Mouse (Mus musculus) liver, embryonic 13.5 days (tissue): ENCODE data around the gene Atp6v1b1. TPM values are rescaled to one million over a fixed set of nuclear protein-coding genes. Genes with fewer than 3 reads are reported as not detected.

Experiments
- ATAC-seq: fragments of 200-750 bp; cut with Nextera tagmentation; 2 replicates; pipeline ENCODE4 v1.8.0; 2017; ENCODE audit warnings: low read depth, mild to moderate bottlenecking, moderate number of reproducible peaks, moderate library complexity
- DNase-seq: peaks from one replicate; pipeline ENCODE4 v3.0.0; 2022
- H3K27ac ChIP-seq: fragments of 300-500 bp; sonication (generic); 2 replicates; pipeline ENCODE4 v1.5.1; 2015; ENCODE audit warnings: moderate library complexity, mild to moderate bottlenecking, inconsistent platforms
- H3K27me3 ChIP-seq: fragments of 300-500 bp; sonication (generic); 2 replicates; pipeline ENCODE4 v1.6.1; 2015; ENCODE audit warnings: mild to moderate bottlenecking, inconsistent platforms
- H3K36me3 ChIP-seq: fragments of 300-500 bp; sonication (generic); 2 replicates; pipeline ENCODE4 v1.6.1; 2015; ENCODE audit warnings: mild to moderate bottlenecking, inconsistent platforms
- H3K4me1 ChIP-seq: fragments of 300-500 bp; sonication (generic); replicated peaks from 2 replicates; pipeline ENCODE4 v1.6.1; 2015; ENCODE audit warnings: inconsistent platforms
- H3K4me2 ChIP-seq: fragments of 300-500 bp; sonication (generic); 2 replicates; pipeline ENCODE4 v1.6.1; 2015; ENCODE audit warnings: inconsistent platforms, mild to moderate bottlenecking, moderate library complexity
- H3K4me3 ChIP-seq: fragments of 300-500 bp; sonication (generic); replicated peaks from 2 replicates; pipeline ENCODE4 v1.5.1; 2015; ENCODE audit warnings: mild to moderate bottlenecking, inconsistent platforms
- H3K9ac ChIP-seq: fragments of 300-500 bp; sonication (generic); 2 replicates; pipeline ENCODE4 v1.6.1; 2015; ENCODE audit warnings: mild to moderate bottlenecking, inconsistent platforms
- H3K9me3 ChIP-seq: fragments of 300-500 bp; sonication (generic); replicated peaks from 2 replicates; pipeline ENCODE4 v1.6.1; 2016; ENCODE audit warnings: inconsistent platforms
- WGBS: fragments of 180-500 bp; shearing (Covaris S2); methylation state at CpG from one replicate; pipeline ENCODE4 v1.1.7; 2015; ENCODE audit not compliant: insufficient replicate concordance; 5-methylcytosine and 5-hydroxymethylcytosine counted together
- polyA plus RNA-seq: library from polyadenylated mRNA; unstranded; fragments of >200 nt; fragmentation: Nextera tagmentation; extraction: Ambion mirVana; gene quantifications from 2 replicates; pipeline ENCODE4 v1.2.1, GENCODE M21; 2015

Atp6v1b1 gene
- polyA plus RNA-seq, 1 experiment from 2014 or later: not detected

DNA sequence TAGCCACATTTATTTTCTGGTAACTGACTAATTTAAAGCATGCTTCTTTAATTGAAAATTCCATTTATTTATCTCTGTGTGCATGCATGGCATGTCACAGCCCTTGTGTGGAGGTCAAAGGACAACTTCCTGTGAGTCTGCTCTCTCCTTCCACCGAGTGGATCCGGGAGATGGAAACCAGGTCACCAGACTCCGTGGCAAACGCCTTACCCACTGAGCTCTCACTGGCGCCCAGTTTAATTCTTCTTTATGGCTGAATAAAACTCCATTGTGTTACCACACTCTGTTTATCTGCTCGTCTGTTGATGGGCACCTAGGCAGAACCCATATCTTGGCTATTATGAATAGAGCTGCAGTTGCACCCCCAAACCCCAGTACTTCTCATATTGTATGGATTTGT, 20.3 kb upstream of the Atp6v1b1 start:
- H3K4me3 ChIP-seq: no peak overlapping the region
- H3K9ac ChIP-seq: no peak overlapping the region
- no peak for DNase-seq
- 15% methylated on average over 6 of the region's 6 CpGs for WGBS
- no peaks in the 10 kb centered on the region for H3K36me3 ChIP-seq
- no peaks in the 10 kb centered on the region for H3K4me1 ChIP-seq
- no peak overlapping the region for H3K27ac ChIP-seq
- no peak overlapping the region for H3K4me2 ChIP-seq
- no peaks in the 10 kb centered on the region for H3K9me3 ChIP-seq
- peaks cover 69% of the 10 kb centered on the region for H3K27me3 ChIP-seq
- no peak for ATAC-seq

- no peaks in the 10 kb centered on the region for H3K4me1 ChIP-seq
- WGBS: 26% methylated on average over 4 of the region's 4 CpGs
- peaks cover 36% of the 10 kb centered on the region for H3K27me3 ChIP-seq
- no peak overlapping the region for H3K9ac ChIP-seq
- no peaks in the 10 kb centered on the region for H3K36me3 ChIP-seq
- no peak for ATAC-seq
- no peaks in the 10 kb centered on the region for H3K9me3 ChIP-seq
- H3K4me2 ChIP-seq: no peak overlapping the region
- no peak overlapping the region for H3K27ac ChIP-seq
- H3K4me3 ChIP-seq: no peak overlapping the region
- no peak for DNase-seq
Measured at GRCm38 (mm10) chr6:83727178-83727577, 15.6 kb upstream of the Atp6v1b1 start.

- 76% methylated on average over 3 of the region's 3 CpGs for WGBS
- no peak for ATAC-seq
- Histone ChIP-seq H3K4me3 (no peak overlapping the region), H3K4me1 (no peaks in the 10 kb centered on the region), H3K9ac (no peak overlapping the region), H3K36me3 (no peaks in the 10 kb centered on the region), H3K4me2 (no peak overlapping the region), H3K27ac (no peak overlapping the region), H3K9me3 (no peaks in the 10 kb centered on the region), H3K27me3 (peaks cover 25% of the 10 kb centered on the region)
- peak; percentile 18 for DNase-seq
Measured at GRCm38 (mm10) chr6:83728488-83728887, 14.3 kb upstream of the Atp6v1b1 start.

DNA sequence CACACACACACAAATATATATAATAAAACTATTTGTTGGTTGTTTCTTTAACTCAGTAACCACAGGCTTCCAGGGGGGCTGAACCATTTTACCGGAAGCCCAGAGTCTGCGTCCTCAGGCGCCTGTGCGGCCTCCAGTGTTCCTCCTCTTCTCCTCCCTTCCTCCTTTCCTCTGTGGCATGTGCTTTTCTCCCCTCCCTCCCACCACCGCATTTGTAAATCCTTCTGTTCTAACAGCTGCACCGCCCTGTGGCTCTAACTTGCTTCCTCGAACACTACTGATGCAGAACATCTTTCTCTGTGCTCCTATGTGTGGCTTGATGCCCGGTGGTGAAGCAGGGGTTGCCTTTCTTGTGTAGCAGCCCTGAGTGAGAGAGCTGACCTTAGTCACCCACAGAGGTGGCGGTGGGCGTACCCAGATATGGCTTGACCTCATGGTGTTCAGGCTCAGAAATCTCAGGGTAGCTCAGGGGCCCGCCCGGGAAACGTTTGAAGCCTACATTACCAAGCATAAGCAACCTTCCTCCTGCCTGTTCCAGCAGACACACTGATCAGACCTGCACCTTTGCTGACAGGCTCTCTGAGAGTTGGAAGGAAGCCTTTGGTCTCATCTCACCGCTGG, 13.3 kb upstream of the Atp6v1b1 start:
- DNase-seq: no peak
- peaks cover 23% of the 10 kb centered on the region; the same call in 1 of the 2 replicates for H3K27me3 ChIP-seq

DNA sequence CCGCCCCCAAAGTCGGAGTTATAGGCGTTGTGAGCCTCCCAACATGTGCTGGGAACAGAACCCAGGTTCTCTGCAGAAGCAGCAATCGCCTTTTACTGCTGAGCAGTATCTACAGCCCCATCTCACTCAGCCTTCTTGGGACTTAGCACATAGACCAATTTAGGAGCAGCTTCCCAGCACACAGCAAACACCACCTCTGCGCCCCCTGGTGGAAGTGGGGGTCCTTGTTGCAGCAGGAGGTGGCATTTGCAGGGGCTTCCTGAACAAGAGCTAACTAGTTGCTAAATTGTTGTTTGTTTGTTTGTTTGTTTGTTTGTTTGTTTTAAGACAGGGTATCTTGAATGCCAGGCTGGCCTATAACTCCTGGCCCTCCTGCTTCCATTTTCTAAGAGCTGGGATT, 11.7 kb upstream of the Atp6v1b1 start:
- 16% methylated on average over 5 of the region's 5 CpGs for WGBS
- Histone ChIP-seq H3K36me3 (no peaks in the 10 kb centered on the region), H3K4me3 (no peak overlapping the region), H3K27me3 (0 out of 2 replicates have a peak, but pooled peaks cover 18% of the 10 kb centered on the region), H3K4me2 (no peak overlapping the region), H3K4me1 (no peaks in the 10 kb centered on the region), H3K9ac (no peak overlapping the region), H3K27ac (no peak overlapping the region), H3K9me3 (no peaks in the 10 kb centered on the region)
- DNase-seq: peak; percentile 28
- no peak for ATAC-seq

More for the DNA sequence above, 13.3 kb upstream of the Atp6v1b1 start:
- WGBS: 49% methylated on average over 14 of the region's 14 CpGs
- no peaks in the 10 kb centered on the region for H3K36me3 ChIP-seq
- no peak overlapping the region for H3K4me2 ChIP-seq
- no peaks in the 10 kb centered on the region for H3K9me3 ChIP-seq
- H3K9ac ChIP-seq: no peak overlapping the region
- no peak for ATAC-seq
- no peak overlapping the region for H3K27ac ChIP-seq
- no peaks in the 10 kb centered on the region for H3K4me1 ChIP-seq
- no peak overlapping the region for H3K4me3 ChIP-seq

- no peak for DNase-seq
- no peaks in the 10 kb centered on the region for H3K4me1 ChIP-seq
- H3K9ac ChIP-seq: no peak overlapping the region
- H3K27ac ChIP-seq: no peak overlapping the region
- no peak overlapping the region for H3K4me3 ChIP-seq
- ATAC-seq: no peak
- 26% methylated on average over 13 of the region's 13 CpGs for WGBS
- 0 out of 2 replicates have a peak, but pooled peaks cover 8% of the 10 kb centered on the region for H3K27me3 ChIP-seq
- H3K9me3 ChIP-seq: no peaks in the 10 kb centered on the region
- H3K4me2 ChIP-seq: no peak overlapping the region
- no peaks in the 10 kb centered on the region for H3K36me3 ChIP-seq
Measured at GRCm38 (mm10) chr6:83737311-83737710, 5.5 kb upstream of the Atp6v1b1 start.

DNA sequence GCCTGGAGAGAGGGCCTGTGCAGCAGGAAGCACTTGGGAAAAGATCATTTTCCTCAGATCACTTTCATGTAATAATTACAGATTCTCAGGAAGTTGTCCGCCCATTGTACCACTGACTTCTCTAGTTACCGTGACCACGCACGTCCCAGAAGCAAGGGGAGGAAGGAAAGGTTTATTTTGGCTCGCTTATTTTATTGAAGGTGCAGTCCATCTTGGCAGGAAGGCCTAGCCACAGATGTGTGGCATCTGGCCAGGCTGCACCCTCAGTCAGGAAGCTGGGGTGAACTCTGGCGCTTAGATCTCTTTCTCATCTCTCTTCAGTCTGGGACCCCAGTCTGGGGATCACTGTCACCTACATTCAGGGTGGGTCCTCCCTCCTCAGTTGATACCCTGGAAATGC, 4.2 kb upstream of the Atp6v1b1 start:
- 37% methylated on average over 6 of the region's 6 CpGs for WGBS
- Histone ChIP-seq H3K9me3 (no peaks in the 10 kb centered on the region), H3K4me2 (no peak overlapping the region), H3K4me3 (no peak overlapping the region), H3K27ac (no peak overlapping the region), H3K4me1 (peaks cover under 1% of the 10 kb centered on the region), H3K9ac (no peak overlapping the region), H3K27me3 (0 out of 2 replicates have a peak, but pooled peaks cover 8% of the 10 kb centered on the region), H3K36me3 (no peaks in the 10 kb centered on the region)
- ATAC-seq (no peak), DNase-seq (no peak)

GRCm38 (mm10) chr6:83743212-83743611, 422 bp downstream of the Atp6v1b1 start:
- DNase-seq: no peak
- H3K27ac ChIP-seq: no peak overlapping the region
- H3K27me3 ChIP-seq: peaks cover 10% of the 10 kb centered on the region; the same call in 1 of the 2 replicates
- peak; percentile 52 for ATAC-seq
- no peak overlapping the region for H3K4me3 ChIP-seq
- peaks cover 11% of the 10 kb centered on the region for H3K4me1 ChIP-seq
- H3K36me3 ChIP-seq: no peaks in the 10 kb centered on the region
- H3K4me2 ChIP-seq: no peak overlapping the region
- no peaks in the 10 kb centered on the region for H3K9me3 ChIP-seq
- no peak overlapping the region for H3K9ac ChIP-seq
- WGBS: 62% methylated on average over 5 of the region's 5 CpGs

- Histone ChIP-seq H3K9ac (no peak overlapping the region), H3K36me3 (no peaks in the 10 kb centered on the region), H3K4me1 (peaks cover 11% of the 10 kb centered on the region), H3K4me3 (no peak overlapping the region), H3K27ac (no peak overlapping the region), H3K27me3 (peaks cover 10% of the 10 kb centered on the region; the same call in 1 of the 2 replicates), H3K4me2 (no peak overlapping the region), H3K9me3 (no peaks in the 10 kb centered on the region)
- no peak for DNase-seq
- 53% methylated on average over 5 of the region's 5 CpGs for WGBS
- ATAC-seq: 0 out of 2 replicates have a peak, but pooled peaks have one; percentile 22
Measured at GRCm38 (mm10) chr6:83744126-83744525, 1.3 kb downstream of the Atp6v1b1 start.

DNA sequence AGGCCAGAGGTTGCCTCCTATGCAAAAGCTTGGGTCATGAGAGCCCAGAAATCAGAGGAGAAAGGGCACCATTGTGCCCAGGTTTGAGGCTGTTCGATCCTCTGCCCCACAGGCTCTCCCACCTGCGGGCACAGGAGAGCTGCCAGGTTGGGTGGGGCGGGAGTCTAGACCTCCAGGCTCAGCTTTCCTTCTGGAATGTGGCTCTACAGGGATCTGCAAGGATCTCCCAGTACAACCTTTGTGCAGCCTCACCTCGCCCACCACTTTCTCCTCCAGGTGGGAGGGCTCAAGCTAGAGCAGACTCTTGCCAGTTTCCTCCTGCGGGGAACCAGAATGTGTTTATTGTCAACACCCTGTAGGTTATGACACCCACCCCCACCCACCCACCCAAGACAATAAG, 1.8 kb downstream of the Atp6v1b1 start:
- Histone ChIP-seq H3K27me3 (peaks cover 10% of the 10 kb centered on the region; the same call in 1 of the 2 replicates), H3K9ac (no peak overlapping the region), H3K9me3 (no peaks in the 10 kb centered on the region), H3K4me2 (no peak overlapping the region), H3K4me3 (no peak overlapping the region), H3K36me3 (no peaks in the 10 kb centered on the region), H3K27ac (no peak overlapping the region), H3K4me1 (peaks cover 11% of the 10 kb centered on the region)
- WGBS: 44% methylated on average over 5 of the region's 5 CpGs
- no peak for DNase-seq
- no peak for ATAC-seq

GRCm38 (mm10) chr6:83745466-83745865, 2.7 kb downstream of the Atp6v1b1 start:
- peaks cover 11% of the 10 kb centered on the region; the same call in 1 of the 2 replicates for H3K27me3 ChIP-seq
- no peak overlapping the region for H3K9ac ChIP-seq
- ATAC-seq (no peak), DNase-seq (no peak)
- H3K4me2 ChIP-seq: no peak overlapping the region
- no peak overlapping the region for H3K4me3 ChIP-seq
- WGBS: 41% methylated on average over 2 of the region's 2 CpGs
- H3K4me1 ChIP-seq: peaks cover 11% of the 10 kb centered on the region
- H3K9me3 ChIP-seq: no peaks in the 10 kb centered on the region
- no peaks in the 10 kb centered on the region for H3K36me3 ChIP-seq
- H3K27ac ChIP-seq: no peak overlapping the region

DNA sequence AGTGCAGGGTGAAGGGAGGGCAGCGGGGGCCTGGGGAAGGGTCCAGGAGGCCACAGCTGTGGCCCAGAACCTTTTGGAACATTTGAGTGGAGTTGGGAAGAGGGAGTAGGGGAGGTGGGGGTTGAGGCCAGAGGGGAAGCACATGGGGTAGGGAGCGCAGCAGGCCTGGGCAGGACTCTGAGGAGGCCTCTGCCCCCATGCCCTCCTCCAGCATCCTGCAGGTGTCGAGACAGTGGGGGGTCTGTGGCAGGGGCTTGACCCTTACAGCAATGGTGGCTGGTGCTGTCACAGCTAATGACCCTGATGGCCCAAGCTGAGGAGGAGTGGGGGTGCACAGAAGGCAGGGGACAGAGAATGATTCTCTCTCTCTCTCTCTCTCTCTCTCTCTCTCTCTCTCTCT, 6.5 kb downstream of the Atp6v1b1 start:
- Histone ChIP-seq H3K36me3 (no peaks in the 10 kb centered on the region), H3K9me3 (no peaks in the 10 kb centered on the region), H3K4me1 (0 out of 2 replicates have a peak, but pooled peaks cover 4% of the 10 kb centered on the region), H3K9ac (no peak overlapping the region), H3K4me3 (no peak overlapping the region), H3K4me2 (no peak overlapping the region), H3K27me3 (peaks cover 45% of the 10 kb centered on the region), H3K27ac (no peak overlapping the region)
- DNase-seq (no peak), ATAC-seq (no peak)
- 52% methylated on average over 3 of the region's 3 CpGs for WGBS
